Mouse (Mus musculus) spleen, postnatal 14 days (tissue): Measurements from ENCODE around the gene Medag.

Experiments used
- DNase-seq, 2 experiments: peaks; one replicate each; pipeline ENCODE4 v3.0.0; 2021 to 2022; ENCODE audit warnings: low spot score in 2 of 2

Medag gene

DNA sequence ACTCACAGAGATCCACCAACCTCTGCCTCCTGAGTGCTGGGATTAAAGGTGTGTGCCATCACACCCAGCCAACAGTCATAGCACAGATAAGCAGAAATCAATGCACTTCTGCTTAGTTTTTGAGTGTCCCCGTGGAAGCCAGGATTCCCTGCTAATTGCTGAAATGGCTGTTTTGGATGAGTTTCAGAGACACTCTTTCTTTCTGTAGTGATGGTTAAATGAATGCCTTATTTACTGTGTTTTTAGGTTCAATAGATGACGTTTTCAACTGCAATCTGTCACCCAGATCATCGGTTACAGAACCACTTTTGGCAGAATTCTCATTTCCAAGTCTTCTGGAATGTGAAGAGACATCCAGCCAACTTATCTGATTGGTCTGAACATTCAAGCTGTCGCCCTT is 18.0 kb downstream of the Medag start:
- DNase-seq, result no peak

DNA sequence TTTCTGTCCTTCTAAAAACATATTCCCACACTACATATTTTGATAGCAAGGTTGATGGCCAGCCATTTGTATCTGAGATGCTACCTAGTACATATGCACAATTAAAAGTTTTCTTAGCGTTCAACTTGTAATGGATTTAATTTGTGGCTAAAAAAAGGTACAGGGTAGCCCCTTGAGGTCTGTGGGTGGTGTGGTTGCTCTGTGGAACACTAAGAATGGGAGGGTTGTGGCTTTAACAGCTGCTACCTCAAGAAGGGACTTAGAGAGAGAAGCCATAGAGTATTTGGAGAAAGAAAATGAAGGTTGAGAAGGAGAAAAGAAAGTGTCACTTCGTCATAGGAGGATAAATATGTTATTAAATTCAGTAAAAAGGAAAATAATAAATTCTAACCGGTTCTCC is 19.4 kb downstream of the Medag start:
- DNase-seq, result no peak

DNA sequence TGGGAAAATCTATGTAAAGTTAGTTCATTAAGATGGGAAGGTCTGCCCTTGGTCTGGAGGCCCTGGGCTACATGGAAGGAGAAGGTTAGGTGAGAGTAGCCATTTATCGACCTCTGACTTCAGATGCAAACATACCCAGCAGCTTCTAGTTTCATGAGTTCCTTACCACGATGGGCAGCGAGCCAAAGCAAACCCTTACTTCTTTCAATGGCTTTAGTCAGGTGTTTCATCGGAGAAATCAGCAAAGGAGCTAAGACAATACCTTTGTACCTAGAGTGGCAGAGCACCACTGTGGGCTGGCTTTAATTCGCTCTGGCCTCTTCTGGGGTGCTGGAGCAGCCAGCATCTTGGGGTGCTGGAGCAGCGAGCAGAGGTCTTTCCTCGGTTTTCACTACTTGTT is 22.1 kb downstream of the Medag start:
- DNase-seq, result no peak

- no peak for DNase-seq
These were observed 22.7 kb downstream of the Medag start for GRCm38 (mm10) chr5:149434141-149434690.

GRCm38 (mm10) chr5:149436541-149436940 is 25.0 kb downstream of the Medag start:
- DNase-seq, result no peak

- DNase-seq, result no peak
These were observed 25.6 kb downstream of the Medag start for GRCm38 (mm10) chr5:149437150-149437549.

DNA sequence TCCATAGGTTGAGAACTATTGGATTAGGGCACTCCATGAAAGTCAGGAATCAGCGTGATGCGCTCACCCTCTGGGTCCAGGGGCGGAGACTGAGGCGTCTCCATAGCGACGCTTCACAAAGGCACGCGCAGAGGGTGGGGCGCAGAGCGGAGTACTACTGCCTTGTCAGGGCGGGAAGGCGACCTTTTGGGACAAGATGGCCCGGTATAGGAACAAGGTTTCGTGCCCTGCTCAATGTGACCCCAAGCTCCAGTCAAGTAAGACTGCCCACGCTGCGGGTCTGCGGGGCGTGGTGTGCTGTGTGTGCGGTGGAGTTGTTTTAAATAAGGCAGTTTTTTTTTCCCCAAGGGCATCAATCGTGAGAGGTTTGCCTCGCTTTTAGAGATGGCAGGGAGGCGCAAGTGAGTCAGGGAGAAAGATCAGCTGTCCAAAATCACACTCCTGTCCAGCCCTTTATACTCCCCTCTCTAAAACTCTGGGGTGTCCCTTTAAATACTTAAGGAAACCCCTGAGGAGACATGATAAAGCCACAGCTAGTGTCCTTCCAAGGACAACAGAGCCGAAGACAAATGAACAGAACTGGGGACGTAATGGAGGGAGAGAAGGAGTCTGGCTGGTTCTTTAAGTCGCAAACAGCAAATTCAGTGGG is 28.1 kb downstream of the Medag start, which contains the start of gene Tex26:
Gene Tex26, plus strand, starts transcription at position 130 of the 649 bp plus-strand sequence.
- peak in 1 of 2 experiments; percentile 4 for DNase-seq

GRCm38 (mm10) chr5:149440180-149440573 is 28.6 kb downstream of the Medag start:
- DNase-seq, result no peak

DNA sequence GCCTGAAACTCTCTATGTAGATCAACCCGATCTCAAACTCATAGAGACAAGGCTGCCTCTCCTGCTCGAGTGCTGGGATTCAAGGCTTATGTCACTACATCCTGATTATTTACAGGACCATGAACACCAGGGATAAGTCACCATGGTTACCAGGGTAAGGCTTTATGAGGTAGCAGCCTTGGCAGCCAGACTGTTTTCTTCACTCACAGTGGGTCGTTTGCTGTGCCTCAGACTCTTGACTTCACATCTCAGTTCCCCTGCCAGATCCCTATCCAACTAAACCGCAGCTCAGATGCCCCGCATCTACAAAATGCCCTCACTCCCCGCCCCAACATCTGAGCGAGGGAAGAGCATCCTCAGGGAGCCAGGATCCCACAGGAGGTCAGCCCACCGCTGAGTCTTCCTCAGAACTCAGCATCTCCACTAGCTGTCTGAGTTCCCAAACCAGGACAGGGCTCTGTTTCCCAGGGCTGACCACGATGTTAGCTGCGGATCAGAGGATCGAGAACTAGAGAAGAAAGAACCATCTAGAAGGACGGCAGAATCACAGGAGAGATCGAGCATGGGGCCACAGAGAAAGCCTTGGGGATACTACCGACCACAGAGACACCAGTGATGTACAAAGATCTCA is 30.2 kb downstream of the Medag start:
- no peak for DNase-seq

DNA sequence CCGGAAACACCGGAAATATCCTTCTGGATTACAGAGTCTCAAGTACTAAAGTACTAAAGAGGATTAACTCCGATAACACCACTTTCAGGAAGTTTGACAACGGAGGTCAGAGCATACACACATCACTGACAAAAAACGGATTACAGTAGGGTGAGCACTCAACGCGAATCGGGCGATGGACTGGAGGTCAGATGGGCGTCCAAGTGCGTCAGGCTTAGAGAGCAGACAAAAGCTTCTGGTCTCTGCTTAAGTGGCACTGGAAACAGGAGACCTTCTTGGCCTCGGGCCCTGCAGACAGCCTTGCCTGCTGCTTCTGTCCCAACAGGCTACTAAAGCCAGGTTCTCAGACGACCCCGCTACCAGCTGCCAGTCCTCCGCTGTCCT is 30.7 kb downstream of the Medag start:
- DNase-seq, result no peak

GRCm38 (mm10) chr5:149444451-149444850 is 32.9 kb downstream of the Medag start:
- DNase-seq, result no peak

- no peak for DNase-seq
These were observed 34.9 kb downstream of the Medag start for GRCm38 (mm10) chr5:149446495-149446894.

DNA sequence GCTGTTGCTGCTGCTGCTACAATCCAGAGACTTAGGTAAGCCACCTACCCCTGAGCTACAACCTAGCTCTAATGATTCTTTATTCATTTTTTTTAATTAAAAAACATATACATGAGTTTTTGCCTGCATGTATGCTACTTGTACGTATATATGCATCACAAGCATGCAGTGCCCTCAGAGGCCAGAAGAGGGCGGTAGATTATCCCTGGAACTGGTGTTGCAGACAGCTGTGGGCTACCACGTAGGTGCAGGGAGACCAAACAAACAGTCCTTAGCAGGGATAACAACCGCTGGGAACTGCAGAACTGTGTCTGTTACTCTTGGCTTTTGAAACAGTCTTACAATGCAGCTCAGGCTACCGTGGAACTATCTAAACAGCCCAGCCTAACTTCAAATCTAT is 36.2 kb downstream of the Medag start:
- DNase-seq, result no peak

DNA sequence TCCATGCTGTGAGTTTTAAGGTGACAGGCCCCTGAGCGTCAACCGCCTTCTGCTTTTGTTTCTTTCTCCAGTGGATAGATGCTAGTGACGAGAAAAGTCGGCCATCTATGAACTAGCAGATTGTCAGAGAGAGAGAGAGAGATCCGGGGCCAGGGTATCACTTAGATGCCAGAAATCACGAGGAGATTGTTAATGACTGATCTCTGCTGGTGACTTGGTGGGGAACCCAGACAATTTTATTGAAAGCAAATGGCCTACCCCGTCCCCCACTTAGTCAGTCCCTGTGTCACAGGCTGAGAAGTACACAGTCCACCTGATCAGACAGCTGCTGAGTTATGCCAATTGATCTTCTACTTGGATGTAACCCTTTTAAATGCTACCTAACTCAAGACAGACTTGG is 37.9 kb downstream of the Medag start:
- no peak for DNase-seq

- DNase-seq, result no peak
These were observed 39.7 kb downstream of the Medag start for GRCm38 (mm10) chr5:149451209-149451681.

GRCm38 (mm10) chr5:149454281-149454680 is 42.7 kb downstream of the Medag start:
- peak; percentile 33 to 57 for DNase-seq

- no peak for DNase-seq
These were observed 45.0 kb downstream of the Medag start for GRCm38 (mm10) chr5:149456544-149456943.

GRCm38 (mm10) chr5:149462071-149462470 is 50.5 kb downstream of the Medag start:
- DNase-seq, result no peak

DNA sequence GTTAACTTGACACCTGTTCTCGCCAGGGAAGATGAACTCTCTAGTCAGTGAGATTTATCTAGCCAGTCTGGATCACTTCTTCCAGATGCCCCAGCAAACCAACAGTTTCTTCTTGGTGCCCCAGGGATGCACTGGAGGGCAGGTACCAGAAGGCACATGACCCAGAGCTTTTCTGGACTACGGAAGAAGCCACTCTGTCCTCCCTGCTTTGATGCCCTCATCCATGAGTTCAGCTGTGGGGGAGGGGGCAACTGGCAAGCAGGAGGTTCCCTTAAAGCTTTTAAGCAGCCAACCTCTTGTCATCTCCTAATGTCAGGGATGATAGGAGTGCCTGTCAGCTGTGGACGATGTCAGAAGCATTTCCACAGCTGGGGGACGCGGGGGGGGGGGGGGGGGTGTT is 53.8 kb downstream of the Medag start:
- DNase-seq, result no peak

DNA sequence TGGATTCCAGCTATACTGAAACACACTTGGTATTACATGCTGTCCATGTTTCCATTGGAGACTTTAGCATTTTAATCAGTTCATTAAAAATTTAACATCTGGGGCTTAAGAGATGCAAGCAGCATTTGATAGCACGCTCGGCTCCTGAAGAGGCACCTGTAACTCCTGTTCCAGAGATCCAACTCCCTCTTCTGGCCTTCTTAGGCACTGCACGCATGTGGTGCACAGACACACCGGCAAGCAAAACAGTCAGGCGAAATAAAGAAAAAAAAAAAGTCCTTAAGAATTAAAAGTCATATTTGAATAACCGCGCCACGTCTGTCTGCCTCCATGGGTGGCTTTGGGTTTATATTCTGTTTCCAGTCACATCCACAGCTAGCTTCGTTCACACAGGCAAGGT is 62.6 kb downstream of the Medag start:
- no peak for DNase-seq

DNA sequence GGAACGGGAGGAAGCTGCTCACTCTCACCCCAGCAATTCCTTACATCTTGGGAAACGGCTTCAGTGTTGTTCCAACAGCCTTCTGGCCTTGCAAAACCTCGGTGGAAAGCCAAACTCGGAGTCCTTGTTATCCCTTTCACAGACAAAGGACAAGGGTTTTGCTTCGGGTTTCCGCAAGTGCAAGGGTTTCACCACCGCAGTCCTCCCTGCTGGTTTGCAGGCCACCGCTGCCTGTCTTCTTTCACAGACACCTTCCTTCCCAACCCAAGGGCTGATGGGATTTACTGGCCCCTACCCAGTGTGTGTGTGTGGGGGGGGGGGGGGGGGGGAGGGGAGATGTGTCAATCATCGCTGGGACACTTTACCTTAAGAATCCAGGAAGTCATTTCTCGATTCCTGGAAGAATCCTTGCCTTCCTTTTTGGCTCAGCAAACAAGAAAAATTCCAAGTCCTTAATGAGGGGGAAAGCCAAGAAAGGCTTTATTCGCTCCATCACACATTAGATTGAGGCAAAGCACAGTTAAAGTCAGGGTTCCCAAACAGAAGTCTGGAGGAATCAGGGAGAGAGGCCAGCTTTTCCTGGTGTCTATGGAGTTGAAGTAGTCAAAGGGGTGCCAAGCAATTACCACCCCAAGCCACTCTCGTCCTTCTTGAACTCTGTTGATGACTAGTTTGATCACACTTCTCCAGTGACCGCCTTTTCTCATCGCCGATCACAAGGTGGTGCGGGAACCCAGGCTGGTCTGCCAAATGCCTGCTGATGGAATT is 63.3 kb downstream of the Medag start:
- no peak for DNase-seq
